ENCODE assay signal across 30 mouse cellular contexts in the genomic region with DNA sequence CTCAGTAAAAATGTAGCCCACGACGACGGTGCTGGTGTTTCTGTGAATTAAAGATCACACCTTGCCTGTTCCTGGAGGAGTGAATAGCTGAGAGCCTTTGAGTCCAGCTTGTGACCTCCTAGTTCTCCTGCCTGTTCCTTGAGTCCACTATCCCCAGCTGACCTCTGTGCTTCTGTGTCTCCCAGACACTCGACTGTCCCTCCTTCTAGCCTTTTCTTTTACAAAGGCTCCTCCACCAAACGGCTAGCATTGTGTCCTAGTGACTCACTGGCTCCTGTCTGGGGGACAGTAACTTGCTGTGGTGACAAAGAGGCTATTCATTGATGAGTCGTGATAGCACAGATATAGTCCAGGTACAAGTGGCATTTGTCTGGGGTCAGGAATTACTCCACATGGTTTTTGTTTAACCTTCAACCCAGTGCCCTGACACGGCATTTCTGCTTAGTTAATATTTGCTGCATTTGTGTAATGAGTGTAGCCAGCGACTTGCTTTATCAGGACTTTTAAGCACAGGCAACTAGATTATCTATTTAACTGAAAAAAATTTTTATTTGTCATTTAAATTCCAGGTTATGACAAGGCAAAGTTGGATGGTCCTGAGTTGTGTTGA. TPM values are rescaled to one million over a fixed set of nuclear protein-coding genes. Genes with fewer than 3 reads are reported as not detected.
DNase-seq lines count a peak whose midpoint lies in the region; TF ChIP-seq lines count a peak whose summit lies in the region.
"Had no signal": no experiment of that assay in that cellular context is flagged by ENCODE, and none has a peak within 500 bp of the region (broad histone marks: within the 10 kb centered on the region; RNA-seq: fewer than 3 reads in every experiment).

No protein-coding gene starts in this region.

- H3K27me3 ChIP-seq in liver, adult 2 months (ENCODE audit: control insufficient read depth, insufficient read depth, low read length), result no peaks in the 10 kb centered on the region; the same call in 1 of the 2 replicates
- H3K27me3 ChIP-seq in cerebellum, adult 2 months (ENCODE audit: control insufficient read depth, insufficient read depth, low read length), result no peaks in the 10 kb centered on the region

- no peak for TF ChIP-seq CTCF in liver, adult 2 months (IDR thresholded peaks at IDR 0.05; ENCODE audit: low read depth, low read length)
- TF ChIP-seq CTCF in cerebellum, adult 2 months (IDR thresholded peaks at IDR 0.05; ENCODE audit: borderline replicate concordance, insufficient read depth, low read depth, low read length), result no peak

- peak; percentile 33 for DNase-seq in adrenal gland, adult 2 months
- no peak for DNase-seq in adrenal gland, adult 8-10 months
- DNase-seq in liver, adult 2 months (ENCODE audit: extremely low read depth, low read depth, low spot score), result peak; percentile 94
- DNase-seq in liver, result no peak
- DNase-seq in kidney, adult 9 months, result peak; percentile 93
- DNase-seq in testis, postnatal 14 days (ENCODE audit: low spot score), result peak; percentile 5
- no peak for DNase-seq in cerebellum, adult 2 months
- no peak for DNase-seq in B cell, adult 2 months
- DNase-seq: cerebellum, adult 9-10 months; cerebellum, postnatal 36 days; gastrocnemius, postnatal 14 days; heart, postnatal 14 days; layer of hippocampus, adult 9-11 months; left cerebral cortex, postnatal 4 days; retina, postnatal 1 day; right cerebral cortex, postnatal 25 days; thymus, adult 2 months; thymus, postnatal 36 days had no signal

- no peak overlapping the region; the same call in 1 of the 2 replicates for H3K27ac ChIP-seq in liver, adult 2 months (replicated peaks; ENCODE audit: insufficient read depth, low read depth, low read length)
- no peak overlapping the region for H3K27ac ChIP-seq in cerebellum, adult 2 months (ENCODE audit: insufficient read depth, low read length)
- H3K27ac ChIP-seq: forebrain, embryonic 13.5 days; hindbrain, embryonic 10.5 days; hindbrain, embryonic 15.5 days; liver, embryonic 15.5 days; lung, embryonic 15.5 days; midbrain, embryonic 10.5 days; midbrain, embryonic 15.5 days; neural tube, embryonic 15.5 days; stomach, embryonic 15.5 days had no signal

- no peak for TF ChIP-seq POLR2A in liver, adult 2 months (IDR thresholded peaks at IDR 0.05; ENCODE audit: extremely low read depth, insufficient read depth, low read length)
- no peak for TF ChIP-seq POLR2A in cerebellum, adult 2 months (IDR thresholded peaks at IDR 0.05; ENCODE audit: borderline replicate concordance, insufficient read depth, low read length)

- H3K4me1 ChIP-seq in liver, adult 2 months (ENCODE audit: control insufficient read depth, insufficient read depth, low read length), result peaks cover 11% of the 10 kb centered on the region
- no peaks in the 10 kb centered on the region for H3K4me1 ChIP-seq in cerebellum, adult 2 months (ENCODE audit: control insufficient read depth, insufficient read depth, low read length)
- H3K4me1 ChIP-seq: liver, embryonic 15.5 days; lung, embryonic 15.5 days; stomach, embryonic 15.5 days had no signal

- H3K9ac ChIP-seq in liver, adult 2 months (ENCODE audit: low read depth, low read length), result no peak overlapping the region
- H3K9ac ChIP-seq: forebrain, embryonic 13.5 days; hindbrain, embryonic 15.5 days; liver, embryonic 15.5 days; lung, embryonic 15.5 days; midbrain, embryonic 15.5 days; neural tube, embryonic 15.5 days; stomach, embryonic 15.5 days had no signal

- H3K4me3 ChIP-seq in liver, adult 2 months (ENCODE audit: insufficient read depth, low read depth, low read length), result no peak overlapping the region
- H3K4me3 ChIP-seq in cerebellum, adult 2 months (replicated peaks; ENCODE audit: insufficient read depth, low read depth, low read length), result no peak overlapping the region
- H3K4me3 ChIP-seq: forebrain, embryonic 13.5 days; hindbrain, embryonic 10.5 days; hindbrain, embryonic 15.5 days; liver, embryonic 15.5 days; lung, embryonic 15.5 days; midbrain, embryonic 10.5 days; midbrain, embryonic 15.5 days; neural tube, embryonic 15.5 days; stomach, embryonic 15.5 days had no signal

- no peaks in the 10 kb centered on the region for H3K79me2 ChIP-seq in liver, adult 2 months (ENCODE audit: control insufficient read depth, insufficient read depth, low read length)

- no peaks in the 10 kb centered on the region for H3K36me3 ChIP-seq in liver, adult 2 months (ENCODE audit: control insufficient read depth, insufficient read depth, low read length)
- H3K36me3 ChIP-seq: hindbrain, embryonic 10.5 days; hindbrain, embryonic 15.5 days; liver, embryonic 15.5 days; lung, embryonic 15.5 days; midbrain, embryonic 10.5 days; midbrain, embryonic 15.5 days; neural tube, embryonic 15.5 days; stomach, embryonic 15.5 days had no signal

- 26% methylated on average over 8 of the region's 8 CpGs for WGBS in liver, adult 2 months
- WGBS in cerebellum, adult 2 months, result 66% methylated on average over 8 of the region's 8 CpGs

RNA-seq across cellular contexts. Expression of gene Igsf11, which starts 6.5 kb away (rescaled TPM):
- 10 to 100 TPM in 1 of 2 experiments, 1 to 10 TPM in 1; 8.4 to 60.6 TPM for total RNA-seq in adrenal gland, adult 2 months (2021)
- 5.2 and 5.9 TPM in 2 replicates for polyA plus RNA-seq in adrenal gland, adult 2 months (2012; rRNA removed)
- total RNA-seq in adrenal gland, adult 8-10 months (2022), result 10 to 100 TPM in 2 of 4 experiments, 1 to 10 TPM in 2; 3.4 to 21.5 (median 13.5) TPM
- total RNA-seq in liver, adult 2 months (2014; rRNA removed), result 9.5 and 10.7 TPM in 2 replicates
- polyA plus RNA-seq in liver, adult 2 months (2012; rRNA removed), result 14.8 and 15.0 TPM in 2 replicates
- 17.4 and 20.1 TPM in 2 replicates for polyA plus RNA-seq in cerebellum, adult 2 months (2012; rRNA removed)
- total RNA-seq: granulocyte monocyte progenitor cell, adult 5-6 weeks; megakaryocyte progenitor cell, adult 5-6 weeks; MEL had no signal

Comparison
In these comparisons a context has a peak if more than half of its experiments do, and no peak if none do; other contexts are left out.
1. DNase-seq: peak in adrenal gland, adult 2 months (single experiment), liver, adult 2 months (single experiment), kidney, adult 9 months (single experiment) and testis, postnatal 14 days (single experiment); none in adrenal gland, adult 8-10 months (single experiment), liver (single experiment), cerebellum, adult 2 months (0 of 2) and B cell, adult 2 months (0 of 2).